Mouse (Mus musculus): ENCODE results near the gene Stx6.

GRCm38 (mm10) chr1:155237390-155237789 is 78.9 kb downstream of the Stx6 start:
- TF ChIP-seq CTCF (IDR thresholded peaks at IDR 0.05; ENCODE audit: control insufficient read depth, insufficient read depth, insufficient replicate concordance, low read depth, low read length) (no peak), POLR2A (IDR thresholded peaks at IDR 0.05; ENCODE audit: control insufficient read depth, low read depth, low read length) (no peak)
